Mouse (Mus musculus) neural tube, embryonic 10.5 days (tissue): ENCODE data around the gene Otx1.

ENCODE experiments used
- DNase-seq: peaks from one replicate; pipeline ENCODE4 v3.0.0-alpha.2; 2017; ENCODE audit warnings: low spot score; ENCODE audit errors: extremely low spot score

Otx1 gene

DNA sequence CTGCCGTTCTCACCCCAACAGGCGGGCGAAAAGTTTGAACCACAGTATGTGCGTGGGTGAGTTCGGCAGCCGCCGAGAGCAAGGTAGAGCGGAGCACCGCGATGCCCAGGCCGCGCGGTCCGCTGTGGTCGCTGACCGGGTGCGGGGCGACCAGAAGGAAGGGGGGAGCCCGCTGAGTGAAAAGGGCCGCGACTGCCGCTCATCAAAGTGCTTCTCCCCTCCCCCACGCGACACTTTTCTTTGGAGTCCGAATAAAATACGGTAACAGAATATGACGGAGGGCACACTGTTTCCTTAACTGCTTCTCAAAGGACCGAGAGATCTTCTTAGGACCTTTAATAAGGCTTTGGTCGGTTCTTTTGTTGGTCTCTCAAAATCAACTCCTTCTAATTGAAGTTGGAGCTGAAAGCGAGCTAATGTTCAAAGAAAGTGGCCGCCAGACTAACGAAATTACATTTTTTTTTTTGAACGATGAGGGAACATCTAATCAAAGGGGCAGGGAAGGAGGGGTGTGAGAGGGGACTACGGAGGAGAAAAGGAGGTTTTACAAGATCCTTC is at the start of gene Otx1:
Gene Otx1 (minus strand): TSS at position 115 of the 558 bp plus-strand sequence.
- peak; percentile 62 for DNase-seq

DNA sequence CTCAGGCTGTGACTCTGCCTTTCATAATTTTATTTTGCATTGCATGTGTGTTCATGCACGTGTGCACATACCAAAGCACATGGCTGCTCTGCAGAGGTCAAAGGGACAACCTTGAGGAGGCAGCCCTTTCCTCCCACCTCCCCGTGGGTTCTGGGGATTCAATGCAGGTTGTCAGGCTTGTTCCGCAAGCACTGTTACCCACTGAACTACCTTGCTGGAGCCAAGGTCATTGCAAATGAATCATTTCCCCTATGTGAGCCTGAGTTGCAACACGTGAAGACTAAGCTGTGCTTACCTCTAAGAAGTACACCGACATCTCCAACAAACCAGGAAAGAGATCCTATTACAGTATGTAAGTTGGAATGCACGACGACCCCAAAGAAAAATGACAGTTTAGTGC is 48.2 kb upstream of the Otx1 start:
- no peak for DNase-seq

DNA sequence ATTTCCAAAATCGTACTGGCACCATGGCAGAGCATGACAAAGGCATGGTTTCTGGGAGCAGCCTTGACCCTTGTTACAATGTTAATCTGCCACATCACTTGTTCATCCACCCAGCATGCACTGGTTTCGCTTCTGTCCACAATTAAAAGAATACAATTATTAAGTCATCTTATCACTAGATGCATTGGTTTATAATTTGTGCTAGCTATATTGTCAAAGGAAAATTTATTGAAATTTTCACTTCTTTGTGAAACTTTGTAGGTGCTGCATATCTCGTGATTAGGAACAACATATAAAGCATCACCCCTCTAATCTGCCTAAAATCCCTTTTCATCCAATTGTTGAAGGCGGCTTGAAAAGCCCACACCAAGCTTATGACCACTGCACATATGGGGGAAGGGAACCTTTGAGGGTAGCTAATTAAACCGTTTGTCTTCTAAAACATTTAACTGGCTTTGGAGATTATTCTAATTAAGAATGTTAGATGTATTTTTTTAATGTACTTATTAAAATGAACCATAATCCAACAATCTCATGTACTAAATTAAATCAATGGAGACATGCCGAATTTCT is 37.2 kb upstream of the Otx1 start:
- DNase-seq: no peak

DNA sequence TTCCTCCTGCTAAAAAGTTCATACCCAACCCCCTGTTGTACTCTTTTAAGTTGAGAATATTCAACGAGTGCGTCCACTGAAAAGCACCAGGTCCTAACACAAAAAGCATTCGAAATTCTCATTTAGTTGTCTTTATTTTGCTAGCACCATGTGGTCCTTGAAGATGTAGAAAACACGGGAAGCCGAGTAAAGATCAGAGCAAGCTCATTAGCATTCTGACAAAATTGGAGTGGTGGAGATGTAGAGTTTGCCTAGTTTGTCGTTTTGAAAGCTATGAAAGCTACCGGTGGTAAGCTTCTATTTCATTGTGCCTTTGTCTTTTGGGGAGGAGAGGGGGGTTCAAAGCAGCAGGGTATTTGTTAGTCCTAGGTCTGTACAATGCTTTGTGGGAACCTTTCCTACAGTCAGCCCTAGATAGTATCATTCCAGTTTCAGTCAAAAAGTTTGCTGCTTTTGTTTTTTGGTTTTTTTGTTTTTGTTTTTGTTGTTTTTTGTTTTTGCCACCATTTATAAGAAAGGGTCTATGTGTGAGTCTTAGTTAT is 31.9 kb upstream of the Otx1 start:
- no peak for DNase-seq

- DNase-seq: no peak
Observed at GRCm38 (mm10) chr11:22033582-22033981, 30.9 kb upstream of the Otx1 start.

GRCm38 (mm10) chr11:22020602-22021001 is 17.9 kb upstream of the Otx1 start:
- no peak for DNase-seq

DNA sequence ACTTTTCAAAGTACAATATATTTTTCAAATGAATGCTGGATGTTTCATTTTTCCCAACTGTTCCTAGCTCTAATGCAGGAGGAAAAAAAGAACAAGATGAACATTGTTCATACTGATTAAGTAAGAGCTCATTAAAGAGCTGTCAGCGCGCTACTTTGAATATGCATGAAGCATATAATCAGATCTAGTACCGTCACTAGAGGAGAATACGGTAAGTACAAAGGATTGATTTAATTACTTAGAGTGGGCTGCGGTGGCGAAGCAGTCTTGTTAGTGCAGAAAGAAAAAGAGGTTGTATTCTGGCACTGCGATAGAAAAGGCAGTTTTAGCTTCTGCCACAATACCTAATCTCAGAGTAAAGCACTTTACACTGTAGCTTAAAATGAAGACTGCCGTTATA is 14.7 kb upstream of the Otx1 start:
- DNase-seq: no peak

DNA sequence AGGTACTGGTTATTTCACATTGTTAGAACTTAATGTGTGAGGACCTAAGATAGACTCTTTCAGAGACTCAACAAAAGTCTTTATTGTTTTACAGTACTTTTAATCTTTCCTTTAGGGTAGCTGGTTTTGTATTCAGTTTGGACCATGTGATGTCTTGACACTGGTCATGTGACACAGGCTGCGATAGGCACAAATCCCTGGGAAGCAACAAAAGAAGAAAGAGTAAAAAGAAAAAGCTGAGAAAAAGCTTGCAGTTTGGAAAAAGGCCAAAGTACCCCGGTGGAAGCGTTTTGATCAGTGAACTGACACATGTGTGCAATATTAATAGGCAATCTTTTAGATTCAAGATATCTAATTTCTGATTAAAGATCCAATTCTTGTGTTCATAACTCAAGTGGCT is 13.6 kb upstream of the Otx1 start:
- DNase-seq: no peak

- DNase-seq: no peak
Observed at GRCm38 (mm10) chr11:22008817-22009216, 6.1 kb upstream of the Otx1 start.

- peak; percentile 43 for DNase-seq
Observed at GRCm38 (mm10) chr11:22008129-22008596, 5.5 kb upstream of the Otx1 start.

- DNase-seq: peak; percentile 36
Observed at GRCm38 (mm10) chr11:22007781-22008110, 5.0 kb upstream of the Otx1 start.

- DNase-seq: peak; percentile 57
Observed at GRCm38 (mm10) chr11:22007088-22007780, 4.5 kb upstream of the Otx1 start.

GRCm38 (mm10) chr11:22006471-22007087 is 3.9 kb upstream of the Otx1 start:
- peak; percentile 17 for DNase-seq

DNA sequence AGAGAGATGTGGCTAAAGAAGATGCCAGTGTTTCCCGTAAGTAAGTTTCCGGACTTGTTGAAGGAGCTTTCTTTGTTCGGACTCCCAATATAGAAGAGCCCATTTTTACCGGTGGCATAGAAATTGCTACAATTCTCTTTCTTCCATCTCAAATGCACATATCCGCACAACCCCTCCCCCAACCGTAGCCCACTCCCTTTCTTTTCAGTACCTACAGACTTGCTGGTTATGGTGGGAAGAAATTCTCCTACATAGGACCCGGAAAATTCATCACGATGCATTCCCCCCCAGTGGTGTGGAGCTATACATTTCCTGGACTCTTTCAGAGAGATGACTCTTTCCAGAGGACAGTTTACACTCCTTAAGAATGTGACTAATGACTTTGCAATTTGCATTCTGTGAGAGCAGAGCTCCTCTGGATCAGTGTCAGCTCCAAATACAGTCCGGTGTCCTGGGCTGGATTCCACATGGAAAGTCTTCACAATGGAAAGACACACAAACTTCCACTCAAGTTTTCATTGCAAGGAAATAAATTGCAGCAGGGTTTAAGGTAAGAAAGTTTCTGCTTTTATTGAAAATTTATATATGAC is 2.7 kb upstream of the Otx1 start:
- peak; percentile 35 for DNase-seq

DNA sequence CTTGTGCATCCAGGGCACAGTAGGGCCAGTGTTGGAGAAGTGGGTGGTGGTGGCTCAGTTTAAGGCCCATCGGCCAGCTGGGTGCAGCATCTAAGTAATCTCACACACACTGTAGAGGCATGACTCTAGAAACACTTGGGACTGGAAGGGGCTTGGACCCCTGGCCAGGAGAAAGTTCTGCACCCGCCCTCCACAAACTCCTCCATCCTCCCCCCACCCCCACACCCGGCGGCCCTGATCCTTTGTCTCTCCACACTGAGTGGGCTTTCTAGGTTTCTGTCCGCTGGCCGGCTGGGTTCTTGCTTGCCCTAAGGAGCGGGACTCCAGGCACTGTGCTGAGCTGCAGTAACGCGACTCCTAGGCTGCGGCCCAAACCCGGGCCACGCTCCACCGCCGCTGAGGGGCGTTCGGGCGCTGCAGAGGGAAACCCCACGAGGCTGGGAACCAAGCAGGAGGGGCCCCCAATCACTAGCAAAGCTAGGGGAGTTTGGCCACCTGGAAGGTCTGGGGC is 1.7 kb upstream of the Otx1 start:
- peak; percentile 74 for DNase-seq

DNA sequence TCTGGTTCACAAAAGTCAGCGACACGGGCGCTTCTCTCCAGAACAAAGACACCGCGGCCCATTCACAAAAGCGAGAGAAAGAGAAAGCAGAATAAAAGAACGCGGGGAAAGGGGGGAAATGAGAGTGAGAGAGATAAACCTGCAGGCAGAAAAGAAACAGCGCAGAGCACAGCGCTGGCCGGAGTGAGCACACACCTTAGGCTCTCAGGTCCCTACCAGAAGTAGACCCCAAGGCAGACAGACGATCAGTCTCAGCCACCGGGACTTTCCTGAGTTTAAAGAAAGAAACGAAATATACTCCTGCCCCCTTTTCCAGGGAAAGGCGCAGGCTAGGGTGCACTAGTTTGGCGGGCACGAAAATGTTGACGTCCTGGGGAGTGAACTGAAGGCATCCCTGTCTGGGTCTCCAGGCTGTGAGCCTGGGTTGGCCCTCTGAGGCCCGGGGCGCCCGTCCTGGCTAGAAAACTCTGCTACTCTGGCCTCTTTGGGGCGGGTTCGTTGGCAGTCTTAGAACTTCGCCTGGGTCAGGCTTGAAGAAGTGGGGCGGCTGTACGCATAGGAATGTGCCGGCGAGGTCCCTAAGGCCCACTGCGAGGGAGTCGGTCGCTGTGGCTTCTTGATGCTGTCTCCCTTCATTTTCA is 764 bp upstream of the Otx1 start:
- peak; percentile 69 for DNase-seq

DNA sequence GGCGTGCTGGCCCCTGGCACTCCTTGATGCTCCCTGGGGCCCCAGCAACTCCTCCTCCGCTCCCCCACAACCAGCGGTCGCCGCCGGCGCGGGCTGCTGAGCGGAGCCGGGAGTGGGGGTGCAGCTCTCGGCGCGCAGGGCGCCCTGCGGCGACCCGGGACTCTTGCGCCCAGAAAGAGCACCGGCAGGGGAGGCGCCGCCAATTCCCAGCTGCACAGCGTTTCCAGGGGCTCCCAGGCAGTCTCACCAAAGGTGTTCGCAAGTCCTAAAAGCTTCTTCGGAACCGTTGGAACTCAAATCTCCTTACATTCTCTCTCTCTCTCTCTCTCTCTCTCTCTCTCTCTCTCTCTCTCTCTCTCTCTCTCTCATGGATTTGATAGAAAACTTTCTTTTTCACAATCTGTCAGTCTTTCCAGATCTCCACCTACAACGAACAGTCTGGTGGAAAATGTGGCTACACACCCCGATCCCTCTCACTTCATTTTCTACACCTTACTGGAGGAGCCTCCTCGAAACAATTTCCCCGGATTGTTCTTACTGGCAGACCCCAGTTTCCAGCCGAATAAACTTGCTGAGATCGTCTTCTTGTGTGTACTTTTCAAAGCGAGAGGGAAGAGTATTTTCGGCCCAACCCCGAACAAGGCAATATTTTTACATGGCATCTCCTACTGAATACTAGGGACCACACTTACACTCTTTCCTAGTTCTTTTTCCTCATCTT is 475 bp downstream of the Otx1 start:
- DNase-seq: peak; percentile 83

- DNase-seq: peak; percentile 86
Observed at GRCm38 (mm10) chr11:22001321-22002061, 1.2 kb downstream of the Otx1 start.

DNA sequence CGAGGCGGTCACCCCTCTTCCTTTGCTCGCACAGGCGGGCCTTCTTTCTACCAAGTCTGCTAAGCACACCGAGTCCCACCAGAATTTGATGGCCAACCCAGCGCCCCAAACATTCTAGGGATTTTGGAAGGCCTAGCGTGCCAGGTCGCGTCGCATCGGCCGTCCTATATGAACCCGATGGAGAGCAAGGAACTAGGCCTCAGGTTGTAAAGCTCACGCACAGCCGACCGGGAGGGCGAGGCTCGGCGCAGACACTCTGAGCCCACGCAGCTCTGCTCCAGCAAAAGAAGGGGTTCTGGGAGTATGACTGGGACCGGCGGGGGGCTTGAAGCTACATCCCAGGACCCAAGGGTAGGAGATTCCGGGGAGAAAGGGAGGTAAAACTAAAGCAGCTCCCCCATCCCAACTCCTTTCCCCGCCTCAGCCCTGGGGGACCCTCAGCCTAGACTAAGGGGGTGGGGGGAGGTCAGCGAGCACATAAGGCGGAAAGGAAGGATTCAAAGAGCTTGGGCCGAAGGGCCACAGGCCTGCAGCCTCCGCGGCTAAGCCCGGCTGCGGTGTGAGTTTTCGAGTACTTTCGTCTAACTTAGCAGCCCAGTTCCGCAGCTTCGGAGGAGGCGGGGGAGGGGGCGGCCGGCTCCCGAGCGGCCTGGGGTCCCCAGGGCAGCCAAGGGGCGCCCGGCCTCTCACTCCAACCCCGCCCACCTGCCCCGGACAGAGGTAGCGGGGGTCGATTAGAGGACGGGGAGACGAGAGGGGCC is 2.2 kb downstream of the Otx1 start:
- DNase-seq: peak; percentile 73
